Mouse (Mus musculus) cerebellum, adult (tissue): ENCODE measurements around the gene Fbxo36.

ENCODE experiments used
- ATAC-seq: cut with Nextera tagmentation; 2 replicates; pipeline ENCODE4 v1.9.2; 2017; ENCODE audit warnings: mild to moderate bottlenecking, moderate library complexity, mixed read lengths; ENCODE audit not compliant: insufficient number of reproducible peaks, low FRiP score, low TSS enrichment

The Fbxo36 gene

GRCm38 (mm10) chr1:84939466-84939865, 99.8 kb downstream of the Fbxo36 start:
- no peak for ATAC-seq

DNA sequence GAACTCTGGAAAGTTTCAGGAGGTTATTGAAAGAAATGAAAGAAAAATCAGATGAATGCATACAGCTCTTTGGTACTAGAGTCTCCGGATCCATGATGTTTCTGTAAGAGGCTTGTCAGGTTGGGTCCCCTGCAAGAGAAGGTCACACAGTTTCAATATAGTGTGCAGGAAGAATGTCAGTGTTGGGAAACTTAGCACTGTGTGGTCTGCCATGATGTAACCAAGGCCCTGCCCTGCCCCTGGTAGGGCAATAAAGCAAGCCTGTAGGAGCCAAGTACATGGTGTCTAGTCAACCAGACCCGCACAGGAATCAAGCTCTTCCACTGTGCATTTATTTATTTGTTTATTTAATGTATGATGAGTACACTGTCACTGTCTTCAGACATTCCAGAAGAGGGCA, 100.7 kb downstream of the Fbxo36 start:
- ATAC-seq: no peak

DNA sequence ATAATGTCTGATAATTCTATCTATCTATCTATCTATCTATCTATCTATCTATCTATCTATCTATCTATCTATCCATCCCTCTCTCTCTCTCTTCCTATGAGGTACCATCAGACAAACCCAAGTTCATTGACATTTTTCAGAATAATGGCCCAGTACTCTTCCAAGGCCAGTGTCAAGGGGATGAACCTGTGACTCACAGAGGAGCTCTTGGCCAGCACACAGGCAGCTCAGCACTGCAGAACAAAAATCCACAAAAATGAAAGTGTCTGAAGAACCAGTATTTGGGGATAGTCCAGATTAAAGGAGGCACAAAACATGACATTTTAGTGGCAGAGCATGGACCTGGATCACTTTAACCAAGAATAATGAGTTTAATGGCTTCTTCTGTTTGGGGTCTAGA, 103.0 kb downstream of the Fbxo36 start:
- no peak for ATAC-seq

- no peak for ATAC-seq
Measured at GRCm38 (mm10) chr1:84943549-84943948, 103.9 kb downstream of the Fbxo36 start.

- no peak for ATAC-seq
Measured at GRCm38 (mm10) chr1:84945950-84946349, 106.3 kb downstream of the Fbxo36 start.

GRCm38 (mm10) chr1:84947390-84947789, 107.7 kb downstream of the Fbxo36 start:
- ATAC-seq: no peak
